Mouse (Mus musculus) bone marrow macrophage, adult 2 months (primary cell): ENCODE data around the gene Ppp1r1c.

Experiments used
- CTCF ChIP-seq: IDR thresholded peaks from 2 replicates; pipeline ENCODE4 v1.5.1; 2012; ENCODE audit warnings: low read depth, mild to moderate bottlenecking, low read length, moderate library complexity
- POLR2A ChIP-seq: IDR thresholded peaks from 2 replicates; pipeline ENCODE4 v1.6.1; 2012; ENCODE audit warnings: mild to moderate bottlenecking, low read depth, low read length, borderline replicate concordance

DNA sequence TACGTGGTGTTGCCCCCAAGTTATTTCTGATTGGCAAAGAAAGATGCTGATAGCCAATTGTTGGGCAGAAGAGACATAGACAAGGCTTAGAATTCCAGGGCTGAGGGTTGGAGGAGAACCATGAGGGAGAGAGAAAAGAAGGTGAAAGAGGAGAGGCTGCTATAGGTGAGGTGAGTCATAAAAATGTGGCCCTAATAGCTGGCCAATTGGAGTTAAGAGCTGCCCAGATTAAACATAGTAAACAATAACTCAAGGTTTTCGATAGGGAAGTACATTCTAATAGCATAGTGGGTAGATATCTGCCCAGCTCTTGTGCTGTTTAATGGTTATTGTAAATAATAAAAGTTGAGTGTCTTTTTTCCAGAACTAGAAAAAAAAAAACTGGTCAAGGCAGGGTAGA lies 2.8 kb upstream of the Ppp1r1c start:
- TF ChIP-seq POLR2A, result no peak
- no peak for TF ChIP-seq CTCF
